Mouse (Mus musculus) hindbrain, postnatal 0 days (tissue): ENCODE results near the gene Specc1. TPM values are rescaled to one million over a fixed set of nuclear protein-coding genes. Genes with fewer than 3 reads are reported as not detected.

Experiments used
- ATAC-seq: fragments of 200-750 bp; cut with Nextera tagmentation; 2 replicates; pipeline ENCODE4 v1.8.0; 2017; ENCODE audit warnings: mild to moderate bottlenecking, moderate TSS enrichment, moderate library complexity
- DNase-seq: peaks from one replicate; pipeline ENCODE4 v3.0.0-alpha.2; 2015; ENCODE audit warnings: low spot score
- H3K27ac ChIP-seq: fragments of 300-500 bp; sonication (generic); 2 replicates; pipeline ENCODE4 v1.5.1; 2014; ENCODE audit warnings: mild to moderate bottlenecking
- H3K27me3 ChIP-seq: fragments of 300-500 bp; sonication (generic); 2 replicates; pipeline ENCODE4 v1.6.1; 2014; ENCODE audit warnings: low read length, mixed read lengths; ENCODE audit not compliant: insufficient read depth
- H3K36me3 ChIP-seq: fragments of 300-500 bp; sonication (generic); 2 replicates; pipeline ENCODE4 v1.6.1; 2014; ENCODE audit warnings: low read length, mixed read lengths; ENCODE audit not compliant: insufficient read depth
- H3K4me1 ChIP-seq: fragments of 300-500 bp; sonication (generic); 2 replicates; pipeline ENCODE4 v1.6.1; 2014; ENCODE audit warnings: antibody characterized with exemption, low read length, mixed read lengths; ENCODE audit not compliant: insufficient read depth
- H3K4me2 ChIP-seq: fragments of 300-500 bp; sonication (generic); 2 replicates; pipeline ENCODE4 v1.6.1; 2014; ENCODE audit warnings: low read depth, mild to moderate bottlenecking, low read length, moderate library complexity, mixed read lengths
- H3K4me3 ChIP-seq: fragments of 300-500 bp; sonication (generic); 2 replicates; pipeline ENCODE4 v1.5.1; 2014; ENCODE audit warnings: low read length
- H3K9ac ChIP-seq: fragments of 300-500 bp; sonication (generic); replicated peaks from 2 replicates; pipeline ENCODE4 v1.6.1; 2014; ENCODE audit warnings: mild to moderate bottlenecking, low read length, moderate library complexity, mixed read lengths
- H3K9me3 ChIP-seq: fragments of 300-500 bp; sonication (generic); 2 replicates; pipeline ENCODE4 v1.6.1; 2016; ENCODE audit warnings: low read length, mixed read lengths
- CTCF ChIP-seq: IDR thresholded peaks from 2 replicates; pipeline ENCODE4 v1.5.1; 2016; ENCODE audit warnings: antibody characterized with exemption, control low read depth, low read depth
- WGBS: fragments of 180-500 bp; shearing (Covaris S2); extraction: QIAGEN DNeasy Blood & Tissue Kit; methylation state at CpG from one replicate; pipeline ENCODE4 v1.1.7; 2014; 5-methylcytosine and 5-hydroxymethylcytosine counted together
- polyA plus RNA-seq: library from polyadenylated mRNA; unstranded; fragments of >200 nt; fragmentation: Nextera tagmentation; extraction: Ambion mirVana; gene quantifications from 2 replicates; pipeline ENCODE4 v1.2.1, GENCODE M21; 2015
- total RNA-seq: library from RNA; depleted of rRNA; stranded (reverse); fragments of >200 nt; gene quantifications from 2 replicates; pipeline ENCODE4 v1.2.3, GENCODE M21; 2014

Specc1 gene
- total and polyA plus RNA-seq, 2 experiments from 2014 or later = 20.7 to 34.0 TPM

- Histone ChIP-seq H3K27me3 (no peaks in the 10 kb centered on the region), H3K4me3 (no peak overlapping the region), H3K4me2 (no peak overlapping the region), H3K36me3 (no peaks in the 10 kb centered on the region), H3K9me3 (no peaks in the 10 kb centered on the region), H3K9ac (no peak overlapping the region), H3K4me1 (peaks cover 6% of the 10 kb centered on the region; the same call in 1 of the 2 replicates), H3K27ac (peak overlapping the region; percentile 0; the same call in 1 of the 2 replicates)
- no peak for TF ChIP-seq CTCF
- 52% methylated on average over 5 of the region's 5 CpGs for WGBS
- DNase-seq = no peak
- ATAC-seq = no peak
Measured at GRCm38 (mm10) chr11:62024952-62025351, 68.4 kb downstream of the Specc1 start.

- no peaks in the 10 kb centered on the region for H3K36me3 ChIP-seq
- H3K27ac ChIP-seq = no peak overlapping the region
- no peak overlapping the region for H3K9ac ChIP-seq
- TF ChIP-seq CTCF = no peak
- H3K4me2 ChIP-seq = no peak overlapping the region
- 88% methylated on average over 2 of the region's 2 CpGs for WGBS
- H3K27me3 ChIP-seq = no peaks in the 10 kb centered on the region
- H3K9me3 ChIP-seq = no peaks in the 10 kb centered on the region
- ATAC-seq (no peak), DNase-seq (no peak)
- H3K4me3 ChIP-seq = no peak overlapping the region
- H3K4me1 ChIP-seq = peaks cover 6% of the 10 kb centered on the region; the same call in 1 of the 2 replicates
Measured at GRCm38 (mm10) chr11:62025770-62026169, 69.2 kb downstream of the Specc1 start.

GRCm38 (mm10) chr11:62026345-62026815 lies 69.8 kb downstream of the Specc1 start:
- Histone ChIP-seq H3K9ac (no peak overlapping the region), H3K4me2 (no peak overlapping the region), H3K36me3 (no peaks in the 10 kb centered on the region), H3K4me3 (no peak overlapping the region), H3K9me3 (no peaks in the 10 kb centered on the region), H3K27me3 (no peaks in the 10 kb centered on the region), H3K4me1 (peaks cover 6% of the 10 kb centered on the region; the same call in 1 of the 2 replicates), H3K27ac (no peak overlapping the region)
- WGBS = 52% methylated on average over 4 of the region's 4 CpGs
- ATAC-seq (peak; percentile 40; the same call in 1 of the 2 replicates), DNase-seq (peak; percentile 70)
- no peak for TF ChIP-seq CTCF

- no peaks in the 10 kb centered on the region for H3K27me3 ChIP-seq
- no peak overlapping the region for H3K4me3 ChIP-seq
- WGBS = 66% methylated on average over 6 of the region's 6 CpGs
- H3K4me2 ChIP-seq = no peak overlapping the region
- peaks cover 6% of the 10 kb centered on the region; the same call in 1 of the 2 replicates for H3K4me1 ChIP-seq
- DNase-seq (no peak), ATAC-seq (no peak)
- no peak overlapping the region for H3K27ac ChIP-seq
- no peak for TF ChIP-seq CTCF
- H3K9ac ChIP-seq = no peak overlapping the region
- H3K36me3 ChIP-seq = no peaks in the 10 kb centered on the region
- H3K9me3 ChIP-seq = no peaks in the 10 kb centered on the region
Measured at GRCm38 (mm10) chr11:62027271-62027670, 70.7 kb downstream of the Specc1 start.

GRCm38 (mm10) chr11:62027705-62028104 lies 71.1 kb downstream of the Specc1 start:
- Histone ChIP-seq H3K4me2 (no peak overlapping the region), H3K27me3 (no peaks in the 10 kb centered on the region), H3K9ac (no peak overlapping the region), H3K9me3 (no peaks in the 10 kb centered on the region), H3K27ac (no peak overlapping the region; the same call in 1 of the 2 replicates), H3K4me1 (peaks cover 6% of the 10 kb centered on the region; the same call in 1 of the 2 replicates), H3K4me3 (no peak overlapping the region), H3K36me3 (no peaks in the 10 kb centered on the region)
- TF ChIP-seq CTCF = no peak
- 56% methylated on average over 2 of the region's 2 CpGs for WGBS
- ATAC-seq (no peak), DNase-seq (no peak)

- Histone ChIP-seq H3K36me3 (no peaks in the 10 kb centered on the region), H3K4me2 (no peak overlapping the region), H3K9ac (no peak overlapping the region), H3K4me3 (no peak overlapping the region), H3K9me3 (no peaks in the 10 kb centered on the region), H3K27me3 (no peaks in the 10 kb centered on the region), H3K4me1 (peaks cover 6% of the 10 kb centered on the region; the same call in 1 of the 2 replicates), H3K27ac (no peak overlapping the region)
- 82% methylated on average over 9 of the region's 9 CpGs for WGBS
- ATAC-seq = no peak
- DNase-seq = no peak
- TF ChIP-seq CTCF = no peak
Measured at GRCm38 (mm10) chr11:62029171-62029570, 72.6 kb downstream of the Specc1 start.

- Histone ChIP-seq H3K4me1 (no peaks in the 10 kb centered on the region), H3K27me3 (no peaks in the 10 kb centered on the region), H3K27ac (no peak overlapping the region), H3K36me3 (no peaks in the 10 kb centered on the region), H3K9me3 (no peaks in the 10 kb centered on the region), H3K4me2 (no peak overlapping the region), H3K4me3 (no peak overlapping the region), H3K9ac (no peak overlapping the region)
- TF ChIP-seq CTCF = no peak
- DNase-seq (no peak), ATAC-seq (no peak)
- 78% methylated on average over 6 of the region's 6 CpGs for WGBS
Measured at GRCm38 (mm10) chr11:62034564-62034963, 78.0 kb downstream of the Specc1 start.
